Mouse (Mus musculus): ENCODE results near the gene Gde1. TPM values are rescaled to one million over a fixed set of nuclear protein-coding genes. Genes with fewer than 3 reads are reported as not detected.

Gde1 gene
- polyA plus RNA-seq, 1 experiment from 2014 or later: 104 TPM

DNA sequence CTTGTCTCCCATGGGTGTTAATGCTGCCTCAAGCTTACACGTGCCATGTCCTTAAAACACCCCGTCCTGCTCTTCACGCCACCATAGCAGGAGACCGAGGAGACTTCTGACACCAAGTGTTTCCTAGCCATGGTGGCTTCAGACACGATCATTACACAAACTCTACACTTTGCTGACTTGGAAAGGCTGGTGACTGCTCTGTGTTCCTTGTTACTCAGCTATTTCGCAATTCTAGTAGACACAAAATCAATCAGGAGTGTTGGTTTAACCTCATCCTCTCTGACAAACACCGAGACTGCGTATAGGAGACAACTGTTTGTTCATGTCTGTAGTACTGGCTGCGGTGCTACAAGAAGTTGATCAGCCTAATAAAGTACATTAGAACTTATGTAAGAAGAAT, 6.7 kb downstream of the Gde1 start:
- Histone ChIP-seq H3K27ac (ENCODE audit: low read length) (no peak overlapping the region), H3K36me3 (ENCODE audit: control insufficient read depth, insufficient read depth, low read length) (no peaks in the 10 kb centered on the region; the same call in 1 of the 2 replicates), H3K27me3 (ENCODE audit: control insufficient read depth, insufficient read depth, low read length) (no peaks in the 10 kb centered on the region), H3K9me3 (ENCODE audit: control insufficient read depth, low read depth, low read length) (no peaks in the 10 kb centered on the region), H3K4me3 (ENCODE audit: low read depth, low read length) (no peak overlapping the region), H3K9ac (replicated peaks; ENCODE audit: low read depth, low read length) (no peak overlapping the region), H3K4me2 (replicated peaks; ENCODE audit: low read depth, low read length) (no peak overlapping the region), H3K4me1 (ENCODE audit: control insufficient read depth, insufficient read depth, low read length) (peaks cover 8% of the 10 kb centered on the region)
- 74% methylated on average over 9 of the region's 9 CpGs for WGBS
- no peak for ATAC-seq (ENCODE audit: insufficient number of reproducible peaks, insufficient read depth, low FRiP score, low read depth)

- Histone ChIP-seq H3K4me2 (replicated peaks; ENCODE audit: low read depth, low read length) (no peak overlapping the region), H3K36me3 (ENCODE audit: control insufficient read depth, insufficient read depth, low read length) (peaks cover 1% of the 10 kb centered on the region; the same call in 1 of the 2 replicates), H3K9ac (replicated peaks; ENCODE audit: low read depth, low read length) (no peak overlapping the region), H3K4me3 (ENCODE audit: low read depth, low read length) (no peak overlapping the region), H3K9me3 (ENCODE audit: control insufficient read depth, low read depth, low read length) (no peaks in the 10 kb centered on the region), H3K27me3 (ENCODE audit: control insufficient read depth, insufficient read depth, low read length) (no peaks in the 10 kb centered on the region), H3K27ac (ENCODE audit: low read length) (no peak overlapping the region), H3K4me1 (ENCODE audit: control insufficient read depth, insufficient read depth, low read length) (no peaks in the 10 kb centered on the region)
- no peak for ATAC-seq (ENCODE audit: insufficient number of reproducible peaks, insufficient read depth, low FRiP score, low read depth)
- WGBS: 70% methylated on average over 4 of the region's 4 CpGs
Observed at GRCm38 (mm10) chr7:118697168-118697567, 8.4 kb downstream of the Gde1 start.

DNA sequence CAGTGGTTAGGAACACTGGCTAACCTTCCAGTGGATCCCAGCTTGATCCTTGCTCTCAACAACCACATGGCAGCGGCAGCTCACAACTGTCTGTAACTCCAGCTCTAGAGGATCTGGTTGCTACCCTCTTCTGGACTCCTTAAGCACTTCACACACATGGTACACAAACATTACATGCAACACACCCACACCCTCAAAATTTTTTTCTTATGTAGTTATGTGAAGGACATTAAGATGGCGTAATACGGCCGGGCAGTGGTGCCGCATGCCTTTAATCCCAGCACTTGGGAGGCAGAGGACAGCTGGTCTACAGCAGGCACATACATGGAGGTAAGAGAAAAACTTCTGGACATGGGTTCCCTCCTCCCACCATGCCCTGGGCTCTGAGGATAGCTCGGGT, 9.4 kb downstream of the Gde1 start:
- Histone ChIP-seq H3K9ac (replicated peaks; ENCODE audit: low read depth, low read length) (no peak overlapping the region), H3K4me3 (ENCODE audit: low read depth, low read length) (no peak overlapping the region), H3K9me3 (ENCODE audit: control insufficient read depth, low read depth, low read length) (no peaks in the 10 kb centered on the region), H3K4me2 (replicated peaks; ENCODE audit: low read depth, low read length) (no peak overlapping the region), H3K27ac (ENCODE audit: low read length) (no peak overlapping the region), H3K27me3 (ENCODE audit: control insufficient read depth, insufficient read depth, low read length) (no peaks in the 10 kb centered on the region), H3K36me3 (ENCODE audit: control insufficient read depth, insufficient read depth, low read length) (peaks cover 11% of the 10 kb centered on the region; the same call in 1 of the 2 replicates), H3K4me1 (ENCODE audit: control insufficient read depth, insufficient read depth, low read length) (no peaks in the 10 kb centered on the region)
- WGBS: 97% methylated on average over 6 of the region's 6 CpGs
- no peak for ATAC-seq (ENCODE audit: insufficient number of reproducible peaks, insufficient read depth, low FRiP score, low read depth)

GRCm38 (mm10) chr7:118691287-118691686, 14.3 kb downstream of the Gde1 start:
- Histone ChIP-seq H3K27ac (ENCODE audit: low read length) (no peak overlapping the region), H3K27me3 (ENCODE audit: control insufficient read depth, insufficient read depth, low read length) (no peaks in the 10 kb centered on the region), H3K4me1 (ENCODE audit: control insufficient read depth, insufficient read depth, low read length) (no peaks in the 10 kb centered on the region), H3K4me3 (ENCODE audit: low read depth, low read length) (no peak overlapping the region), H3K36me3 (ENCODE audit: control insufficient read depth, insufficient read depth, low read length) (peaks cover 39% of the 10 kb centered on the region), H3K9me3 (ENCODE audit: control insufficient read depth, low read depth, low read length) (no peaks in the 10 kb centered on the region), H3K4me2 (replicated peaks; ENCODE audit: low read depth, low read length) (no peak overlapping the region), H3K9ac (replicated peaks; ENCODE audit: low read depth, low read length) (no peak overlapping the region)
- ATAC-seq (ENCODE audit: insufficient number of reproducible peaks, insufficient read depth, low FRiP score, low read depth): no peak
- 93% methylated on average over 2 of the region's 2 CpGs for WGBS

GRCm38 (mm10) chr7:118689088-118689487, 16.5 kb downstream of the Gde1 start:
- ATAC-seq (ENCODE audit: insufficient number of reproducible peaks, insufficient read depth, low FRiP score, low read depth): no peak
- H3K4me2 ChIP-seq (replicated peaks; ENCODE audit: low read depth, low read length): no peak overlapping the region
- H3K9me3 ChIP-seq (ENCODE audit: control insufficient read depth, low read depth, low read length): no peaks in the 10 kb centered on the region
- H3K4me1 ChIP-seq (ENCODE audit: control insufficient read depth, insufficient read depth, low read length): no peaks in the 10 kb centered on the region
- WGBS: 88% methylated on average over 7 of the region's 7 CpGs
- H3K4me3 ChIP-seq (ENCODE audit: low read depth, low read length): no peak overlapping the region
- no peak overlapping the region for H3K9ac ChIP-seq (replicated peaks; ENCODE audit: low read depth, low read length)
- H3K36me3 ChIP-seq (ENCODE audit: control insufficient read depth, insufficient read depth, low read length): peaks cover 39% of the 10 kb centered on the region
- H3K27ac ChIP-seq (ENCODE audit: low read length): no peak overlapping the region
- H3K27me3 ChIP-seq (ENCODE audit: control insufficient read depth, insufficient read depth, low read length): no peaks in the 10 kb centered on the region

DNA sequence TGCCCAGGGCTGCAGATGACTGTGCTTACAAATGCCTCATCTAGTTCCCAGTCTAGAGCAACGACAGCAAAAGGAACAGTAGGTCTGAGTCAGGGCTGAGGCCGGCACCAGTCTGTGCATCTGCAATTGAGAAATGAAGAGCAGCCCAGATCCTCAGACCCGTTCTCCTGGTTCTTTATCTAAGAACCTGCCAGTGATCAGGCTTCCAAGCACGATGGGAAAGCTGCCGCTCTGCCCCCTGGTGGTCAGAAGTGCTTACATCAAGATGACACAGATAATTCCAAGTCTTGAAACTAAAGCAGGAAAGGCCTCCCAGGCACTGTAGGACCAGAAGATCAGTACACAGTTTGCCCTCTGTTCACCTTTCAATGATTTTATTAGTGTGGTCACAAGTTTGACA, 17.4 kb downstream of the Gde1 start:
- no peaks in the 10 kb centered on the region for H3K9me3 ChIP-seq (ENCODE audit: control insufficient read depth, low read depth, low read length)
- H3K4me3 ChIP-seq (ENCODE audit: low read depth, low read length): no peak overlapping the region
- H3K27ac ChIP-seq (ENCODE audit: low read length): no peak overlapping the region
- no peak overlapping the region for H3K4me2 ChIP-seq (replicated peaks; ENCODE audit: low read depth, low read length)
- no peaks in the 10 kb centered on the region for H3K4me1 ChIP-seq (ENCODE audit: control insufficient read depth, insufficient read depth, low read length)
- 28% methylated on average over 5 of the region's 5 CpGs for WGBS
- H3K9ac ChIP-seq (replicated peaks; ENCODE audit: low read depth, low read length): no peak overlapping the region
- H3K27me3 ChIP-seq (ENCODE audit: control insufficient read depth, insufficient read depth, low read length): no peaks in the 10 kb centered on the region
- peaks cover 39% of the 10 kb centered on the region for H3K36me3 ChIP-seq (ENCODE audit: control insufficient read depth, insufficient read depth, low read length)
- peak; percentile 44; the same call in 1 of the 2 replicates for ATAC-seq (ENCODE audit: insufficient number of reproducible peaks, insufficient read depth, low FRiP score, low read depth)

GRCm38 (mm10) chr7:118676826-118677225, 28.8 kb downstream of the Gde1 start:
- H3K36me3 ChIP-seq (ENCODE audit: control insufficient read depth, insufficient read depth, low read length): no peaks in the 10 kb centered on the region
- WGBS: 84% methylated on average over 4 of the region's 4 CpGs
- no peak overlapping the region for H3K27ac ChIP-seq (ENCODE audit: low read length)
- H3K27me3 ChIP-seq (ENCODE audit: control insufficient read depth, insufficient read depth, low read length): no peaks in the 10 kb centered on the region
- H3K9ac ChIP-seq (replicated peaks; ENCODE audit: low read depth, low read length): no peak overlapping the region
- H3K9me3 ChIP-seq (ENCODE audit: control insufficient read depth, low read depth, low read length): no peaks in the 10 kb centered on the region
- no peak for ATAC-seq (ENCODE audit: insufficient number of reproducible peaks, insufficient read depth, low FRiP score, low read depth)
- no peaks in the 10 kb centered on the region for H3K4me1 ChIP-seq (ENCODE audit: control insufficient read depth, insufficient read depth, low read length)
- H3K4me2 ChIP-seq (replicated peaks; ENCODE audit: low read depth, low read length): no peak overlapping the region
- no peak overlapping the region for H3K4me3 ChIP-seq (ENCODE audit: low read depth, low read length)

- ATAC-seq (ENCODE audit: insufficient number of reproducible peaks, insufficient read depth, low FRiP score, low read depth): no peak
- Histone ChIP-seq H3K4me2 (replicated peaks; ENCODE audit: low read depth, low read length) (no peak overlapping the region), H3K27me3 (ENCODE audit: control insufficient read depth, insufficient read depth, low read length) (no peaks in the 10 kb centered on the region), H3K9ac (replicated peaks; ENCODE audit: low read depth, low read length) (no peak overlapping the region), H3K36me3 (ENCODE audit: control insufficient read depth, insufficient read depth, low read length) (no peaks in the 10 kb centered on the region), H3K4me1 (ENCODE audit: control insufficient read depth, insufficient read depth, low read length) (no peaks in the 10 kb centered on the region), H3K9me3 (ENCODE audit: control insufficient read depth, low read depth, low read length) (no peaks in the 10 kb centered on the region), H3K27ac (ENCODE audit: low read length) (no peak overlapping the region), H3K4me3 (ENCODE audit: low read depth, low read length) (no peak overlapping the region)
- 73% methylated on average over 4 of the region's 4 CpGs for WGBS
Observed at GRCm38 (mm10) chr7:118670142-118670541, 35.4 kb downstream of the Gde1 start.

DNA sequence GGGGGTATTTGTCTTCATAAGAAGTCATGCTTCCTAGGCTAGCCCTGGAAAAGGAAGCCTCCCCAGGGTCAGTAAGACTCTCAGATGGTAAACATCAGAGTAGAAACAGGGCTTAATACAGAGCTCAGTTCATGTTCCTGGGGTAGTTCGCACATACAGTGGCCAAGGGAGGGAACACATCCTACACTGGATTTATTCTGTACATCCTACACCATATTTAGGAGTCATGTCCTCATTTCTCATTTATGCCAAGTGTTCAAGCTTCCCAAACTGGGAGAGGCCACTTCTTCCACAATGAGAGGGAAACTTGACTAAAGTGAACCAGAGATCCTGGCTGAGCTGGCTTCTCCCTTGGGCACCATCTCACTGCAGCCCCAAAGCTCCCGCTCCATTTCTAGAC, 37.8 kb downstream of the Gde1 start:
- Histone ChIP-seq H3K4me3 (ENCODE audit: low read depth, low read length) (no peak overlapping the region), H3K36me3 (ENCODE audit: control insufficient read depth, insufficient read depth, low read length) (no peaks in the 10 kb centered on the region), H3K9ac (replicated peaks; ENCODE audit: low read depth, low read length) (no peak overlapping the region), H3K4me1 (ENCODE audit: control insufficient read depth, insufficient read depth, low read length) (no peaks in the 10 kb centered on the region), H3K27ac (ENCODE audit: low read length) (no peak overlapping the region), H3K9me3 (ENCODE audit: control insufficient read depth, low read depth, low read length) (no peaks in the 10 kb centered on the region), H3K4me2 (replicated peaks; ENCODE audit: low read depth, low read length) (no peak overlapping the region), H3K27me3 (ENCODE audit: control insufficient read depth, insufficient read depth, low read length) (no peaks in the 10 kb centered on the region)
- 98% methylated on average over 2 of the region's 2 CpGs for WGBS
- ATAC-seq (ENCODE audit: insufficient number of reproducible peaks, insufficient read depth, low FRiP score, low read depth): no peak

All from stomach, embryonic 14.5 days (tissue).